Mouse (Mus musculus) hindbrain, postnatal 0 days (tissue): ENCODE results near the gene 4930558C23Rik. TPM values are rescaled to one million over a fixed set of nuclear protein-coding genes. Genes with fewer than 3 reads are reported as not detected.
A peak's percentile ranks its signal among the peaks of the same experiment; 100 is the strongest.
"Not testable (repeated sequence)": the region's sequence is repeated elsewhere in the genome, so short reads cannot be mapped to it uniquely, and the experiment has no call there.

ENCODE experiments used
- ATAC-seq: fragments of 200-750 bp; cut with Nextera tagmentation; 2 replicates; pipeline ENCODE4 v1.8.0; 2017; ENCODE audit warnings: mild to moderate bottlenecking, moderate TSS enrichment, moderate library complexity
- DNase-seq: peaks from one replicate; pipeline ENCODE4 v3.0.0-alpha.2; 2015; ENCODE audit warnings: low spot score
- H3K27ac ChIP-seq: fragments of 300-500 bp; sonication (generic); 2 replicates; pipeline ENCODE4 v1.5.1; 2014; ENCODE audit warnings: mild to moderate bottlenecking
- H3K27me3 ChIP-seq: fragments of 300-500 bp; sonication (generic); 2 replicates; pipeline ENCODE4 v1.6.1; 2014; ENCODE audit warnings: low read length, mixed read lengths; ENCODE audit not compliant: insufficient read depth
- H3K36me3 ChIP-seq: fragments of 300-500 bp; sonication (generic); 2 replicates; pipeline ENCODE4 v1.6.1; 2014; ENCODE audit warnings: low read length, mixed read lengths; ENCODE audit not compliant: insufficient read depth
- H3K4me1 ChIP-seq: fragments of 300-500 bp; sonication (generic); 2 replicates; pipeline ENCODE4 v1.6.1; 2014; ENCODE audit warnings: antibody characterized with exemption, low read length, mixed read lengths; ENCODE audit not compliant: insufficient read depth
- H3K4me2 ChIP-seq: fragments of 300-500 bp; sonication (generic); 2 replicates; pipeline ENCODE4 v1.6.1; 2014; ENCODE audit warnings: low read depth, mild to moderate bottlenecking, low read length, moderate library complexity, mixed read lengths
- H3K4me3 ChIP-seq: fragments of 300-500 bp; sonication (generic); 2 replicates; pipeline ENCODE4 v1.5.1; 2014; ENCODE audit warnings: low read length
- H3K9ac ChIP-seq: fragments of 300-500 bp; sonication (generic); replicated peaks from 2 replicates; pipeline ENCODE4 v1.6.1; 2014; ENCODE audit warnings: mild to moderate bottlenecking, low read length, moderate library complexity, mixed read lengths
- H3K9me3 ChIP-seq: fragments of 300-500 bp; sonication (generic); 2 replicates; pipeline ENCODE4 v1.6.1; 2016; ENCODE audit warnings: low read length, mixed read lengths
- CTCF ChIP-seq: IDR thresholded peaks from 2 replicates; pipeline ENCODE4 v1.5.1; 2016; ENCODE audit warnings: antibody characterized with exemption, control low read depth, low read depth
- WGBS: fragments of 180-500 bp; shearing (Covaris S2); extraction: QIAGEN DNeasy Blood & Tissue Kit; methylation state at CpG from one replicate; pipeline ENCODE4 v1.1.7; 2014; 5-methylcytosine and 5-hydroxymethylcytosine counted together
- polyA plus RNA-seq: library from polyadenylated mRNA; unstranded; fragments of >200 nt; fragmentation: Nextera tagmentation; extraction: Ambion mirVana; gene quantifications from 2 replicates; pipeline ENCODE4 v1.2.1, GENCODE M21; 2015
- total RNA-seq: library from RNA; depleted of rRNA; stranded (reverse); fragments of >200 nt; gene quantifications from 2 replicates; pipeline ENCODE4 v1.2.3, GENCODE M21; 2014

Gene 4930558C23Rik
- total and polyA plus RNA-seq, 2 experiments from 2014 or later = not detected

GRCm38 (mm10) chr3:95370101-95370500, 32.5 kb downstream of the 4930558C23Rik start:
- TF ChIP-seq CTCF = no peak
- H3K27me3 ChIP-seq = no peaks in the 10 kb centered on the region
- no peaks in the 10 kb centered on the region for H3K9me3 ChIP-seq
- H3K9ac ChIP-seq = no peak overlapping the region
- H3K27ac ChIP-seq = no peak overlapping the region
- no peak for ATAC-seq
- no peaks in the 10 kb centered on the region for H3K36me3 ChIP-seq
- no peaks in the 10 kb centered on the region for H3K4me1 ChIP-seq
- DNase-seq = no peak
- H3K4me3 ChIP-seq = no peak overlapping the region
- no peak overlapping the region for H3K4me2 ChIP-seq

DNA sequence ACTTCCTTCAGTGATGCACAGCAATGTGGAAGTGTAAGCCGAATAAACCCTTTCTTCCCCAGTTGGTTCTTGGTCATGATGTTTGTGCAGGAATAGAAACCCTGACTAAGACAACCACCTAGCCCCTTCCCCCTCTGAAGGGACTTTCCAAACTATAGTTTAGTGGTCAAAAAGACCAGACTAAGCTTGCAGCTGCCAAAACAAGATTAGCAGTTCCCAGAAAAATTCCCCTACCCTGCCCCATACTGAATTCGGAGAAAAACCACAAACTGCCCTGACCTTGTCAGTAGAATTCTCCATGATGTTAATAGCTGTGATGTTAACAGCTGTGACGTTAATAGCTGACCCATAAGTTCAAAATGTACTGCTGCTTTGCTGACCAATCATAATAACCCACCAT, 42.4 kb downstream of the 4930558C23Rik start:
- DNase-seq, H3K27ac ChIP-seq, H3K36me3 ChIP-seq, H3K4me1 ChIP-seq, H3K9ac ChIP-seq, H3K4me2 ChIP-seq, H3K9me3 ChIP-seq, H3K27me3 ChIP-seq, ATAC-seq, H3K4me3 ChIP-seq: not testable (repeated sequence)
- 80% methylated on average over 3 of the region's 3 CpGs for WGBS

GRCm38 (mm10) chr3:95357746-95358145, 44.9 kb downstream of the 4930558C23Rik start:
- WGBS = 89% methylated on average over 2 of the region's 2 CpGs
- H3K4me2 ChIP-seq = no peak overlapping the region
- H3K27me3 ChIP-seq = no peaks in the 10 kb centered on the region
- ATAC-seq = no peak
- no peak for TF ChIP-seq CTCF
- no peak overlapping the region for H3K4me3 ChIP-seq
- H3K4me1 ChIP-seq = no peaks in the 10 kb centered on the region
- H3K36me3 ChIP-seq = peaks cover 11% of the 10 kb centered on the region; the same call in 1 of the 2 replicates
- H3K9me3 ChIP-seq = no peaks in the 10 kb centered on the region
- no peak for DNase-seq
- H3K9ac ChIP-seq = no peak overlapping the region
- H3K27ac ChIP-seq = no peak overlapping the region

GRCm38 (mm10) chr3:95356701-95357449, 45.8 kb downstream of the 4930558C23Rik start, which contains the start of gene Setdb1:
Gene Setdb1, minus strand, starts transcription at chr3:95357202.
- not testable (repeated sequence) for H3K9me3 ChIP-seq, H3K4me1 ChIP-seq, H3K27me3 ChIP-seq
- under 1% methylated on average over 33 of the region's 57 CpGs for WGBS
- peak within 1 kb of the TSS; percentile 28; the same call in 1 of the 2 replicates for H3K9ac ChIP-seq
- DNase-seq (peak; percentile 98), ATAC-seq (peak; percentile 96)
- peaks cover 14% of the 10 kb centered on the region; the same call in 1 of the 2 replicates for H3K36me3 ChIP-seq
- H3K27ac ChIP-seq = peak within 1 kb of the TSS; percentile 56; the same call in 1 of the 2 replicates
- H3K4me2 ChIP-seq = peak within 1 kb of the TSS; percentile 52
- H3K4me3 ChIP-seq = peak within 1 kb of the TSS; percentile 45

GRCm38 (mm10) chr3:95355911-95356544, 46.6 kb downstream of the 4930558C23Rik start:
- H3K9ac ChIP-seq, DNase-seq, H3K27ac ChIP-seq, H3K4me1 ChIP-seq, H3K27me3 ChIP-seq, H3K9me3 ChIP-seq: not testable (repeated sequence)
- 29% methylated on average over 8 of the region's 19 CpGs for WGBS
- Histone ChIP-seq H3K36me3 (peaks cover 20% of the 10 kb centered on the region), H3K4me2 (peak overlapping the region; percentile 52; the same call in 1 of the 2 replicates), H3K4me3 (peak overlapping the region; percentile 45)
- 0 out of 2 replicates have a peak, but pooled peaks have one; percentile 30 for ATAC-seq

DNA sequence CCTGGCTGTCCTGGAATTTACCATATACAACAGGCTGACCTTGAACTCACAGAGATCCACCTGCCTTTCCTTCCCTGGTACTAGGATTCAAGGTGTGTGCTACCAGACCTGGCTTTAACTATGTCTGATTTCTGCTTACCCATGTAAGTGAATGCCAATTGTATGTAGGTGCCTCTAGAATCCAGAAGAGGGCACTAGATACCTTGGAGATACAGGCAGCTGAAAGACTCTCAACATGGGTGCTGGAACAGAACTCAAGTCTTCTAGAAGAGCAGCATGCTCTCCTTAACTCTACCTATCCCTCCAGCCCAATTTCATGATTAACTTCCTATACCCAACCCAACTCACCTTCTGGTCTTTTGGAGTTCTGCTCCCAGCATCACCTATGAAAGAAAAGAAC, 53.1 kb downstream of the 4930558C23Rik start:
- peak; percentile 63 for DNase-seq
- H3K9me3 ChIP-seq = no peaks in the 10 kb centered on the region
- H3K4me2 ChIP-seq = no peak overlapping the region
- no peaks in the 10 kb centered on the region for H3K4me1 ChIP-seq
- H3K4me3 ChIP-seq = no peak overlapping the region
- H3K27ac ChIP-seq = no peak overlapping the region
- no peaks in the 10 kb centered on the region for H3K27me3 ChIP-seq
- peak; percentile 72 for TF ChIP-seq CTCF
- H3K9ac ChIP-seq = no peak overlapping the region
- H3K36me3 ChIP-seq = peaks cover 60% of the 10 kb centered on the region
- peak; percentile 24; the same call in 1 of the 2 replicates for ATAC-seq

DNA sequence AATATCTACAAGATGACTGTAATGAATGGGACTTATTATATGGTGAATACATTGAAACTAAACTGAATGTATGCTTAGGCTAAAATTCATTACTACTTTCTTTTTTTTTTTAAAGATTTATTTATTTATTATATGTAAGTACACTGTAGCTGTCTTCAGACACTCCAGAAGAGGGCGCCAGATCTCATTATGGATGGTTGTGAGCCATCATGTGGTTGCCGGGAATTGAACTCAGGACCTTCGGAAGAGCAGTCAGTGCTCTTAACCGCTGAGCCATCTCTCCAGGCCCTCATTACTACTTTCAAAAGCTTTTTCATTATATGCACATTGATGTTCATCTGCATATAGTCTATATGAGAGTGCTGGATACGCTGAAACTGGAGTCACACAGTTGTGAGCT, 54.3 kb downstream of the 4930558C23Rik start:
- H3K36me3 ChIP-seq = peaks cover 59% of the 10 kb centered on the region
- not testable (repeated sequence) for H3K4me2 ChIP-seq, H3K27me3 ChIP-seq, DNase-seq, H3K9me3 ChIP-seq, H3K27ac ChIP-seq, ATAC-seq, H3K9ac ChIP-seq, H3K4me3 ChIP-seq, H3K4me1 ChIP-seq
- WGBS = 97% methylated on average over 5 of the region's 5 CpGs
